Mouse (Mus musculus) layer of hippocampus, adult 11-12 months (tissue): ENCODE measurements around the gene Gatad1.
"Not testable (repeated sequence)": the region's sequence is repeated elsewhere in the genome, so short reads cannot be mapped to it uniquely, and the experiment has no call there.

Experiments used
- DNase-seq: peaks from one replicate; pipeline ENCODE4 v3.0.0; 2022; ENCODE audit warnings: low spot score

The Gatad1 gene

DNA sequence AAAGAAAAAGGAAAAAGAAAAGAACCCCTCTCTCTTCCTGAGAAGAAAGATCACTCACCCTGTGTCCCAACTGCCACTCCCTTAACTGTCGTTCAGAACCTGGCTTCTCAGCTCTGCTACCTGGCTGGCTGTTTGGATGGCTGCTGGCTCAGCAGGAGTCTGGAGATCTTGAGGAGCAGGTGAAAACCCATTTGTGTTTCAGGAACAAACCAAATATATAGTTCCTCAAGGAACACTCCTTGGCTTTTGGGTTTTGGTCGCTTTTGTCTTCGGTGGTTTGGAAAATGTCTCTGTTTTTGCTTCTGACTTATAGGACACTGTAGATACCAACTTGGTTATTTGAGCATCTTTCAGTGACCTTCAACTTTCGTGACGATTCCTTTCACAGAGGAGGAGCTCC lies at the start of gene Gatad1:
Gene Gatad1, minus strand, starts transcription at position 101 of the 400 bp plus-strand sequence.
- no peak for DNase-seq

GRCm38 (mm10) chr5:3702180-3702579 lies 45.2 kb upstream of the Gatad1 start:
- DNase-seq: no peak

- DNase-seq: no peak
Measured at GRCm38 (mm10) chr5:3700025-3700424, 43.0 kb upstream of the Gatad1 start.

- DNase-seq: no peak
Measured at GRCm38 (mm10) chr5:3696031-3696430, 39.0 kb upstream of the Gatad1 start.

GRCm38 (mm10) chr5:3695191-3695590 lies 38.2 kb upstream of the Gatad1 start:
- DNase-seq: no peak

DNA sequence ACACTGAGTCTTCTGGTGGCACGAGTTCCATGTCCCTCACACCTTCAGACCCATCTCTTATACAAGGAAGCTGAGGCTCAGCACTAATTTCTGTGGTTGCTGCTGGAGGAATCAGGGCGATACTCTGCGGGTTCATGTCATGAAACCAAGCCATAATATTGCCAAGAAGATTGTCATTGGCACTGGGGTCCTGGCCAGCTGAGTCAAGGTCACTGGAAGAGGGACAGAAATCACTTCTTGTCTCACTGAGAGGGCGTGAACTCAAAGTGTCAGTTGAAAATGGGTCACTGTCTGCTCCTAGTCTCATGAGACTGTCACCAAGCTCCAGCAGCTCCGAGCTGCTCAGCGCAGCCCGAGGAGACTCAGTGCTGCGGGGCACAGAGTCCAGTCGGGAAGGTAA lies 36.0 kb upstream of the Gatad1 start:
- no peak for DNase-seq

DNA sequence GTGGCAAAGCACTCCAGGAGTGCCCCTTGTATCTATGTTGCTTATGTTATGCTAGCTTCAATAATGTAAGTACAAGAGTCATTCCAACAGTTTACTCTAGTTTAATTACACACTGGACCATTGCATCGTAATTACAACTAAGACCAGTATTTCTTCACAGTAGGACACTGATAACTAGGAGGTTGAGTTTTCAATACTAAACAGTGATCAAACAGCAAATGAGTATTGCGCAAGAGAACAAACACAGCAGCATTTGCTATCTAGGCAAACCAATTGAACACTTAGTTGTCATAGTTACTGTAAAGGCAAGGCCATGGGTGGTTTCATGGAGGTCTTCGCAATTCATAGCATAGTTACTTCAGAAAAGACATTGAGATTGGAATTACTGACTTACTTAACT lies 34.3 kb upstream of the Gatad1 start:
- DNase-seq: no peak

DNA sequence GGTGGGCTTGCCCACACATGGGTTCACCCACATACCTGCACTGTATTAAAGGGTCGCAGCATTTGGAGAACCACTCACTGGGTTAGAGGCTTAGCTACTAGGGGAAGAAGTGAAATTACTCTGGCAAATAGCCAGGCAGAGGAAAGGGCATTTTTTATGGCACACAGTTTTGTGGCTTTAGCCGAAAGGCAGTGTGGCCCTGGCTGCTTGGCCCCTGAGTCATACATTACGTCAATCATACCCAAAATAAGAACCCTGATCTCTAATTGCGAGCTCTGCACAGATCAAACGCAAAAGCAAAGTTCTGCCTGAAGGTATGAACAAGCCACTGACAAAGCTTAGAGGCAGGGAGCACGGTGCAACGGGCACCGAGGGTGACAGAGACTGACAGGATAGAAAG lies 31.3 kb upstream of the Gatad1 start:
- DNase-seq: no peak

GRCm38 (mm10) chr5:3669938-3670554 lies 13.1 kb upstream of the Gatad1 start:
- no peak for DNase-seq

DNA sequence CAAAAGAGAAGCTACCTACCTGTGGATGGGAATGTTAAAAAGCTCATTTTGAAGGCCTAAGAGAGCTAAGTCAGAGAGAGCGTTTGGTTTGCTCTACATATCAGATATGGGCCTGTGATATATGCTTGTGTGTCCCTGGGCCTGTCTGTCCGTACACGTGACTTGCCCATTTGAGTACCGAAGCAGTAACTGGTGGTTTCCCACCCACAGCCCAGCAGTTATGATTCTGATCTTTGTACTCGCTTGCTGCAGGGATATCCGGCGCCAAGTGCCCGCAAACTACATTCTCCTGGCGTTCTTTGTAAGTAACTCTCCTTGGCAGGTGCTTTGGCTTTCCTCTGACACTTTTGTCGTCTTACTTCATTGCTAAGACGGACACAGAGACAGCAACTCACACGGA lies 9.6 kb upstream of the Gatad1 start:
- DNase-seq: no peak

GRCm38 (mm10) chr5:3665225-3665624 lies 8.2 kb upstream of the Gatad1 start:
- no peak for DNase-seq

DNA sequence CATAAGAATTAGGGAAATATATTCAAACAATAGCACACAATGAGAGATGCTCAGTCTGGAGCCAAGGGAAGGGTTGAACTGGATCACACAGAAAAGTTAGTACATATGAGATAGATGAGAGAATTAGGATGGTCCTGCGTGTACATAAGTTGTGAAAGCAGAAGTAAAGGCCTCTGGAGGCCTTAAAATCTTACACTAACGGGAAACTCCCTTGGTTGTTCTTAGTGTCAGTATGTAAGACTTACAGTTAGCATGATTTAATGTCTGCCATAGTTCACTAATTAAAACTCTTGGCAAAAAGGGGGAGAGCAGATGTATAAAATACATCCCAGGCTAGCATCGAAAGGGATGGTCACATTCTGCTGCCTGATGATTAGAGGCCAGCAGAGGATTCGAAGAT lies 3.2 kb downstream of the Gatad1 start:
- DNase-seq: no peak

GRCm38 (mm10) chr5:3652903-3653575 lies 3.9 kb downstream of the Gatad1 start:
- not testable (repeated sequence) for DNase-seq

DNA sequence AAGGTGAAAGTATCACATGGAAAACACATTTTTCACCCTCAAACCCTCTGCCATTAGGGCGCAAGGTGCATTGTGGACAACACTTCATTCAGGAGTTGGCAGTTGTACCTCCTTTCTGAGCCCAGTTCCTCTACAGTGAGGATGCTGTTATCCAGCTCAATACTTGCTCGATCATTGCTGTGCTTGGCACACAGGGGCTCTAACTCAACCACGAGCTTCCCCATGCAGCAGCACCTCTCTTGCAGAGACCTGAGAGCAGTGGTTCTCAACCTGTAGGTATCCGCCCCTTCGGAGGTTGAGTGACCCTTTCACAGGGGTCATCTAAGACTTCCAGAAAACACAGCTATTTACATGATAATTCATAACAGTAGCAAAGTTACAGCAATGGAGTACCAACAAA lies 5.4 kb downstream of the Gatad1 start:
- DNase-seq: no peak

GRCm38 (mm10) chr5:3650881-3651280 lies 6.1 kb downstream of the Gatad1 start, which contains the start of gene Tmbim7:
Gene Tmbim7, plus strand, starts transcription at chr5:3651181.
- DNase-seq: no peak

- DNase-seq: no peak
Measured at GRCm38 (mm10) chr5:3648849-3649210, 8.2 kb downstream of the Gatad1 start.

DNA sequence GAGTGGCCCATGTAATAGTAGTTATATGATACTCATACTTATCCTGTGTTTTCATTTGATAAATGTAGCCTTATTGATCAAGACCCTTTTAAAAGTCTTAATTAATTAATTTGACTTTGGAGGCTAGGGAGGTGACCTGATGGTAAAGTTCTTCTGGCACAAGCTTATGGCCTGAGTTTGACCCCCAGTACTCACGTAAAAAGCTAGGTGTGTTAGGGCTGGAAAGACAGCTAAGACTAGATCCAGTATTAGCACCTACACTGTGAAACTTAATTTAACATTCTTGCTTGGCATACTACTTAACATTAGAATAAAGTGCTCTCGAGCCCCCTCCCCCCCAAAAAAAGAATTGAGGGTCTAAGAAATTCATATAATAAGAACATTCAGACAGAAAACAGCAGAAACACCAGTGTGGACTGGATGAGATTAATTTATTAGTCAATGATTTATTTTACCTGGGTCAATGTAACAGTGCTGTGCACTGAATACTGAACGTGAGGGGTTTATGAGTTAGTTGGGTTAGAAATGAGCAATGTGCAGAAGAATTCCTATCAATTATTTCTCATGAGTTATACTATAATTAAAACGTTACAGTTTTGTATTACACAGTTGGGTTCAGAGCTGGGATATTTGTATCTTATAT lies 8.7 kb downstream of the Gatad1 start:
- DNase-seq: no peak

- DNase-seq: peak; percentile 89
Measured at GRCm38 (mm10) chr5:3647708-3648121, 9.3 kb downstream of the Gatad1 start.

GRCm38 (mm10) chr5:3646991-3647707 lies 9.8 kb downstream of the Gatad1 start:
- peak; percentile 44 for DNase-seq

GRCm38 (mm10) chr5:3646539-3646938 lies 10.4 kb downstream of the Gatad1 start:
- DNase-seq: no peak

GRCm38 (mm10) chr5:3645326-3645725 lies 11.7 kb downstream of the Gatad1 start:
- no peak for DNase-seq

DNA sequence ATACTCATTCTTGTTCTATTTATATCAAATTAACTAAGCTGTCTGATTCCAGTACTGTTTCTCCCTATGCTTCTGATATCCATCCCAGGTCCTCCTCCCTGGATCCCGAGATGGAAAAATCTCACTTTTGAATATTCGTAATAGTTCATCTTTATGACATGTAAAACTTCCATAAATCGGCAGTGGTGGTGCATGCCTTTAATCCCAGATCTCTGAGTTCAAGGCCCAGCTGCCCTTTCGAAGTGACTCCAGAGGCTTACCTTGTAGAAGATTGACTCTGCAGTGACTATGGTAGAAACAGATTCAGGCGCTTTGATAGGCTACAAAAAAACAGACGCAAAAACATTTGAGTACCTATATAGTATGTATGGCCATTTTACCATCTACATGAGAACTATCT lies 12.4 kb downstream of the Gatad1 start:
- no peak for DNase-seq

DNA sequence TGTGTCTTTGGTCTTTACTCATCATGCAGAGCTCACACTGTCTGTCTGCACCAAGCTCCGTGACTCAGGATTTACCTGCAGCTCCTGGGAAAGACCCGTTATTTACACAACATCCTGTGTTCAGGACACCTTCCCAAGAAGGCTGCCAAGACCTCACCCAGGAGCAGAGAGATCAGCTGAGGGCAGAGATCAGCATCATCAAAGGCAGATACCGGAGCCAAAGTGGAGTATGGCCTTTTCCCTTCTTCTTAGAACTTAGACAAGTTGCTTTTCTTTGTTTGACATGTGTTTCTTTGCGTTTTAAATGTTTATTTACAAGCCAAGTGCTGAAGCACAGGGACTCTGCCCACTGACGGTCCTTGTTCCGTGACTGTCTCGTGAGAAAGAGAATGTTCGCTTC lies 21.7 kb downstream of the Gatad1 start:
- no peak for DNase-seq
